Mouse (Mus musculus): ENCODE data around the gene Alk.

DNA sequence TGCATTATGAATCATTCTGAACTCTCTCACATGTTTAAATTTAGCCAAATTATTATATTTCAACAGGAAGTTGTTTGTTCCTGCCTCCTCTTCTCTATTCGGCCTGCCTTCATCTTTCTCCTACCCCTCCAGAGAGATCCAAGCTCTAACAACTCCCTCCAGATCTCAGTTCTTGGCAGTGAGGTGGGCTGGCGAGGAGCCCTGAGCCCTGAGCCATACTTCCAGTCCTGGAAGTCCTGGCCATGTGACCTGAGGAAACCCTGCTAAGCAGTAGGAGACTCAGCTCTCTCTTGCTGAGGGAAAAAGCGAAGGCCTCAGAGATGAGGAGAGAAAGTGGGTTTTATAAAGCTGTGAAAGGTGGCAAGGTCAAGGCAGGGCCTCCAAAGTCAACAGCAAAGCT is 689.9 kb downstream of the Alk start:
- TF ChIP-seq CTCF (IDR thresholded peaks at IDR 0.05; ENCODE audit: extremely low read depth, insufficient read depth, low read length) (no peak), POLR2A (IDR thresholded peaks at IDR 0.05; ENCODE audit: extremely low read depth, insufficient read depth, low read length) (no peak)
